8 mouse cellular contexts compared by ENCODE assay signal in the genomic region with DNA sequence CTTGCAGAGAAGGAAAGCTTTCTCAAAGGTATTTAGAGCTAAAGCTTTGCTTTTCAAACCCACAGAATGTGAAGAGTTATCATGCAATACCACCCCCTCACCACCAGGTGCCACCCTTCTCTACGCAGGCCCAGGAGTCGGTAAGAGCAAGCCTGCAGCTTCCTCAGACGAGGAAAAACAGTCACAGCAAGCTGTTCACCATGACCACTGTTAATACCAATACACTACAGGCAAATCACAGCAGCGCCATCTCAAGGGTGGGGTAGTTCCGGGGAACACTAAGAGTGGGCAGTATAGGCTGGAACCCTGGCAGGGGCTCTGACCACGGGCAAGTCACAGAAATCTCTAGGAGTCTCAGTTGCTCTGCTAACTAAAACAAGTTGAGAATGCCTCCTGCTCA.
DNase-seq lines count a peak whose midpoint lies in the region; ATAC-seq and TF ChIP-seq lines count a peak whose summit lies in the region.
"Had no signal": no experiment of that assay in that cellular context is flagged by ENCODE, and none has a peak within 500 bp of the region (broad histone marks: within the 10 kb centered on the region; RNA-seq: fewer than 3 reads in every experiment).

No protein-coding gene starts in this region.

- H3K27me3 ChIP-seq in lung, embryonic 14.5 days (ENCODE audit: insufficient read depth, low read length) = no peaks in the 10 kb centered on the region
- H3K27me3 ChIP-seq: neural tube, embryonic 12.5 days had no signal

- peak; percentile 60; the same call in 1 of the 2 replicates for TF ChIP-seq CTCF in embryonic fibroblast, embryonic 13.5 days (IDR thresholded peaks at IDR 0.05; ENCODE audit: borderline replicate concordance, insufficient read depth, low read length)
- TF ChIP-seq CTCF in lung, embryonic 14.5 days (IDR thresholded peaks at IDR 0.05; ENCODE audit: low read depth) = peak; percentile 82

- peak; percentile 60 for ATAC-seq in inflammation-experienced regulatory T-cells, adult 6 months
- ATAC-seq in lung, embryonic 14.5 days (ENCODE audit: insufficient read depth) = peak; percentile 58; the same call in 1 of the 2 replicates

- peaks cover 49% of the 10 kb centered on the region for H3K36me3 ChIP-seq in lung, embryonic 14.5 days (ENCODE audit: insufficient read depth)

- no peak for TF ChIP-seq POLR2A in embryonic fibroblast, embryonic 13.5 days (IDR thresholded peaks at IDR 0.05; ENCODE audit: low read depth, low read length)

- no peak overlapping the region for H3K27ac ChIP-seq in embryonic fibroblast, embryonic 13.5 days (ENCODE audit: insufficient read depth, low read length)
- no peak overlapping the region for H3K27ac ChIP-seq in lung, embryonic 14.5 days (ENCODE audit: low read depth)
- H3K27ac ChIP-seq: neural tube, embryonic 12.5 days had no signal

- H3K4me1 ChIP-seq in embryonic fibroblast, embryonic 13.5 days (ENCODE audit: control insufficient read depth, insufficient read depth, low read length) = no peaks in the 10 kb centered on the region
- no peaks in the 10 kb centered on the region for H3K4me1 ChIP-seq in lung, embryonic 14.5 days (ENCODE audit: insufficient read depth)
- H3K4me1 ChIP-seq: neural tube, embryonic 12.5 days had no signal

- H3K4me2 ChIP-seq in lung, embryonic 14.5 days = no peak overlapping the region
- H3K4me2 ChIP-seq: neural tube, embryonic 12.5 days had no signal

- no peaks in the 10 kb centered on the region for H3K9me3 ChIP-seq in lung, embryonic 14.5 days (ENCODE audit: low read depth, low read length)
- H3K9me3 ChIP-seq: neural tube, embryonic 12.5 days had no signal

- DNase-seq in right cerebral cortex, adult 18-20 months = peak; percentile 29
- no peak for DNase-seq in right cerebral cortex, postnatal 25 days
- DNase-seq in adrenal gland, adult (ENCODE audit: inconsistent age in 2 of 2, low spot score in 1 of 2) = peak; percentile 58 to 88
- DNase-seq in lung, embryonic 14.5 days = peak; percentile 70
- peak; percentile 49 to 55 for DNase-seq in right cerebral cortex, adult 2 months (ENCODE audit: low spot score in 2 of 2)

- 62% methylated on average over 6 of the region's 6 CpGs for WGBS in lung, embryonic 14.5 days

- no peak overlapping the region for H3K4me3 ChIP-seq in embryonic fibroblast, embryonic 13.5 days (ENCODE audit: insufficient read depth, low read length)
- no peak overlapping the region for H3K4me3 ChIP-seq in lung, embryonic 14.5 days (ENCODE audit: low read depth, low read length)
- H3K4me3 ChIP-seq: neural tube, embryonic 12.5 days had no signal

- H3K9ac ChIP-seq in lung, embryonic 14.5 days = no peak overlapping the region
- H3K9ac ChIP-seq: neural tube, embryonic 12.5 days had no signal
